Mouse (Mus musculus): ENCODE results near the gene Ccdc86.

The Ccdc86 gene

DNA sequence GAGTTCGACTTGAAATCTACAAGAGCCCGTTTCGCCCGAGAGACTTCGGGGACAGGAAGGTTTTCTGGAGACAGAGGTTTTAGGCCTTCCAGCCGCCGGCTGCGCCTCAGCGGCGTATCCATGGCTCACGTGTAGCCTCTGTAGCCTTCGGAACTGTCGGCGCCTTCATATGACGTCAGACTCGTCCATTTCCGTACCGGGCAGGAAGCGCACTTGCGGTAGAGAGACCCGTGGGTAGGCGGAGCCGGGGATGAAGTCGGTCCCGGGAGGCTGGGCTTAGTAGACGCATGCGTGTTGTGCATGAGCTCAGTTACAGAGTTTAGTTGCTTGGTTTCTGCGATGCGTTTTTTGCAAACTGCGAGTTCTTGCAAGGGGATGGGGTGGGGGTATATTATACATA, at the start of gene Ccdc86:
Gene Ccdc86, minus strand, starts transcription at position 155 of the 400 bp plus-strand sequence.
- in situ Hi-C loops (cut with MboI; ENCODE audit: low sequenced_read_pairs), result no loop called here

DNA sequence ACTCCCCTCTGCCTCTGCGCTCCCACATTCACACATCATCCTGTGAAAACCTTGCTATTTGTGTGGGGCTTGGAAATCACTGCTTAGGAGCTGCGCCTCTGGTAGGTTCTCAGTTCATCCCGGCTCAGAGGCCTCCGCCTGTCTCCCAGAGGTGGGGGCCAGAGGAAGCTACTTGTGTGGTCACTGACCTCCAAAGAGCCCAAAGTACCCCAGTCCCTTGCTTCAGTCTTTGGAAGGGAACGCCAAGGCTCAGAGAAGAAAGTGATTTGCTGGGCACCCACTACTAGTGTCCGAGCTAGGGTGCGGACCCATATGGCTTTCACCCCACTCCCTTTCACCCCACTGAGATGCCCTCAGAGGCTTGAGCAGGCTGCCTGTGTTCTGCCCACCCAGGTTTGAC, 44.1 kb upstream of the Ccdc86 start, which contains the start of gene Ms4a15:
Gene Ms4a15, minus strand, starts transcription at position 101 of the 400 bp plus-strand sequence.
- in situ Hi-C loops (cut with MboI; ENCODE audit: low sequenced_read_pairs), result no loop called here

GRCm38 (mm10) chr19:10991911-10992310, 42.8 kb upstream of the Ccdc86 start:
- in situ Hi-C loops (cut with MboI; ENCODE audit: low sequenced_read_pairs), result no loop called here

GRCm38 (mm10) chr19:10990751-10991150, 41.7 kb upstream of the Ccdc86 start:
- in situ Hi-C loops (cut with MboI; ENCODE audit: low sequenced_read_pairs), result no loop called here

- in situ Hi-C loops (cut with MboI; ENCODE audit: low sequenced_read_pairs), result no loop called here
Observed at GRCm38 (mm10) chr19:10988563-10988962, 39.5 kb upstream of the Ccdc86 start.

DNA sequence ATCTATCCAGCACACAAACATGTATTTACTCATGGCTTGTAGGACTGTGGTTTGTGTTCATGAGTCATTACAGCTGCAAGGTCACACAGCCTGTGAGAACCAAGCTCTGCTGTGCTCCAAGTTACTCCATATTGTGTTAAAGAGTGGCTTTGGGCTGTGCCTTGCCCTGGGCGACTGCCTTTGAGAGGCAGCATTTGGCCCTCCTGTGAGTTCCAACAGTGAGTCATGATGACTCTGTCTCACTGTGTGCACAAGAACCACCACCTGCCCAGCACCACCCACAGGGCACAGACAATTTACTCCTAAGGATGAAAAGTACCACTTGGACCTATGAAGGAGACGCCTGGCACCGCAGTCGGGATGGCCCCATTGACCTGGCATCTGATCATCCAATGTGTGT, 36.8 kb upstream of the Ccdc86 start:
- in situ Hi-C loops (cut with MboI; ENCODE audit: low sequenced_read_pairs), result no loop called here

GRCm38 (mm10) chr19:10984551-10984950, 35.5 kb upstream of the Ccdc86 start:
- in situ Hi-C loops (cut with MboI; ENCODE audit: low sequenced_read_pairs), result no loop called here

- in situ Hi-C loops (cut with MboI; ENCODE audit: low sequenced_read_pairs), result no loop called here
Observed at GRCm38 (mm10) chr19:10983146-10983545, 34.1 kb upstream of the Ccdc86 start.

DNA sequence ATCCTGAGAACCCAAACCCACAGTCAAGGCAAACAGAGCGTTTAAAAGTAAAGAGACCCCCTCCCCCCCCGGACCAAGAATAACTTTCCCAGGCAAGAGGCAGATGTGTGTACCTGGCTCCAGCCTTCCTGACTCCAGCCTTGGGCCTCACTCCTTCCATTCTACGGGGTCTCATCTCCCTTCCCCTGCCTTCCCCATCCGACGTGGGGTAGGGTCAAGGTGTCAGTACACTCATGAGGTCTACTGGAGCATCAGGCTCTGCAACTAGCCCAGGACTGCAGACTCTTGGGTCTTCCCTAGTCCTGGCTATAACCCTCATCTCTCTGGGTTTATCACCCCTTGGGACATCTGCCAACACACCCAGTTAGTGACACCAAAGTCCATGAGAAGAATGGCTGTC, 31.1 kb upstream of the Ccdc86 start:
- in situ Hi-C loops (cut with MboI; ENCODE audit: low sequenced_read_pairs), result no loop called here

- in situ Hi-C loops (cut with MboI; ENCODE audit: low sequenced_read_pairs), result no loop called here
Observed at GRCm38 (mm10) chr19:10979184-10980168, 30.4 kb upstream of the Ccdc86 start.

DNA sequence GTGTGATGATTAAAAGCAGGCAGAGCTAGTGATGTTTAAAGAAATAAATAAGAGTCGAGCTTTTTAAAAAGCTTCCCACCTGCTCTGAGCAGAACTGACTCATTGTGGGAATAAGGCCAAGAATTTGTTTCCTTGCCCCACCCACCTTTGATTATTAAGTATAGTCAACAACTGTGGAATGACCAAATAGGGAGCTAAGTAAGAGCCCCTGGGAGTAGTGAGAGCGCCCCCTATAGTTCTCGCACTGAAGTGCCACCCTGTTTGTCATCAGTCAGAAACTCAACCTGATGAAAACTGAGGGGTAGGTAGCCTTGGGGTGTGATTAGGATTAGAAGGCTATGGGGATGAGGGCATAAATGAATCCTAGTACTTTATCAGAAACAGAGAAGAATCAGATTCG, 27.3 kb upstream of the Ccdc86 start:
- in situ Hi-C loops (cut with MboI; ENCODE audit: low sequenced_read_pairs), result no loop called here

GRCm38 (mm10) chr19:10975187-10975586, 26.1 kb upstream of the Ccdc86 start:
- in situ Hi-C loops (cut with MboI; ENCODE audit: low sequenced_read_pairs), result no loop called here

DNA sequence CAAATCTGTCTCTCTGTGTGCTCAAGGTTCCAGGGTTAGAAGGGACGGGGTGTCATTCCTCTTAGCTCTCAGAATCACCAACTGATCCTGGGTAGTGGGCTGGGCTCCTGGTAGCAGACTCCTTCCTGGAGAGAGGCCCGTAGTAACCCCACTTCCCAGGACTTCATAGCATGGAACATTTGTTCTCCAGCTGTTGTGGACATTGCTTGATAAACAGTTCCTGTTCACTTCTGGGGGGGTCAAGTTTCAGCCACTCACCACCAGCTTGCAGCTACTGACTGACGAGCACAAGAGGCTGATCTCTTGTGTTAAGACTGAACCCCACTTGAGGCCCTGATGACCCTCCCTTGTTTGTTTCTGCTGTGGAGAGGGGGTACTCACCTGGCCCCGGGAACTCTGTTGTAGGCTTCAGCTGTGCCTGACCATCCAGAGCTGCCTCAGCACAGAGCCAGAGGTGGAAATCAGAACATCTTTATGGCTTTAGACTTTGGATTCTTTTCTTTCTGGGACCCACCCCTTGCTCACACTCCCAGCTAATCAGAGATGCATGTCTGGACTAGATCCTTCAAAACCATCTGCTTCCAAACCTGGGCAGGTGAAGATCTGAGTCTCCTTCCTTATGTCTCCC, 25.3 kb upstream of the Ccdc86 start, which contains the start of gene Ms4a10:
Gene Ms4a10, minus strand, starts transcription at position 433 of the 628 bp plus-strand sequence.
- in situ Hi-C loops (cut with MboI; ENCODE audit: low sequenced_read_pairs), result no loop called here

- in situ Hi-C loops (cut with MboI; ENCODE audit: low sequenced_read_pairs), result no loop called here
Observed at GRCm38 (mm10) chr19:10973187-10973586, 24.1 kb upstream of the Ccdc86 start.

DNA sequence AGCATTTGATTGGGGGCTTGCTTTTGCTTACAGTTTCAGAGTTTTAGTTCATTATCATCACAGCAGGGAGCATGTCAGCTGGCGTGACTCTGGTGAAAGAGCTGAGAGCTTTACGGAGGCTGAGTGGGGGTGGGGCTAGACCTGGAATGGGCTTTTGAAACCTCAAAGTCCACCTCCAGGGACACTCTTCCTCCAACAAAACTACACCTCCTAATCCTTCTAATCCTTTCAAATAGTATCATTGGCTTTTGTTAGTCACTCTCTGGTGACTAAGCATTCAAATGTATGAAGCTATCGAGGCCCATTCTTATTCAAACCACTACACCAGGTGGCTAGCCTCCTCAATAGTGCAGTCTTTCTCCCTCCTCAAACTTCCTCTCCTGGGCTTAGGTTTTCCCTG, 23.6 kb upstream of the Ccdc86 start:
- in situ Hi-C loops (cut with MboI; ENCODE audit: low sequenced_read_pairs), result no loop called here

DNA sequence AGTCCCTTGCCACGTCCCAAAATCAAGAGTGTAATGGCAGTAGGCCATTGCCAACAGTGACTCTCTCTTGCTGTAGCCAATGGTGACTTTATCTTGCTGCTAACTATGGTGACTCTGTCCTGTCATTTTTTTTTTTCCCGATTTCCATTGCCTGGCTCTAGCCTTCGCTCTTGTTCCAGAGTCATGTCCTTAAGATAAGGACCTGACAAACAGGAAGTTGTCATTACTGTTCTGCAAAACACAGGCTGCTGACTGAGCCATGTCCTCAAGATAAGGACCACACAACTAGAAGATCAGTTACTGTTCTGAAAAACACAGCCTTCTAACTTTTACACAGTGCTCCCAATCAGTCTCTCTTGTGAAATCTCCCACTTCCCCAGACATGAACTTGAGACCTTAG, 21.4 kb upstream of the Ccdc86 start:
- in situ Hi-C loops (cut with MboI; ENCODE audit: low sequenced_read_pairs), result no loop called here

DNA sequence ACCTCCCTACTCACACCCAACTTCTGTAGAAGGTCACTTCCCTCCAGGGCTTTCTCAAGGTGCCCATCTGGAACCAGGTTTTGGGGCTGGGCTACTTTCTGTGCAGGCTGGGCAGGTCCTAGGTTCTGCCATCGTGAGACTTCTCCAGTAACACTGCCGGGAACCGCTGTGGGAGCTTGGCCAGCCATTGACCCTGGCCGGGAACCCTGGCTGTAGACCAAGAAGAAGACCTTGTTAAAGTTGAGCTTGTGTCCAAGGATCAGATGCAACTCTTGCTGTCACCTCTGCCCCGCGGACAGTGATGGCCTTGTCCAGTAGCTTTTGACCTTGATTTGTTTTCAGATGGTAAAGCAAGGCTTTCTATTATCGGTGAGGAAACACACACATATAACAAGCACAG, 19.5 kb upstream of the Ccdc86 start:
- in situ Hi-C loops (cut with MboI; ENCODE audit: low sequenced_read_pairs), result loop anchor here (10.0 kb wide), 1 partner anchor 304 kb away; no protein-coding TSS in a partner anchor

DNA sequence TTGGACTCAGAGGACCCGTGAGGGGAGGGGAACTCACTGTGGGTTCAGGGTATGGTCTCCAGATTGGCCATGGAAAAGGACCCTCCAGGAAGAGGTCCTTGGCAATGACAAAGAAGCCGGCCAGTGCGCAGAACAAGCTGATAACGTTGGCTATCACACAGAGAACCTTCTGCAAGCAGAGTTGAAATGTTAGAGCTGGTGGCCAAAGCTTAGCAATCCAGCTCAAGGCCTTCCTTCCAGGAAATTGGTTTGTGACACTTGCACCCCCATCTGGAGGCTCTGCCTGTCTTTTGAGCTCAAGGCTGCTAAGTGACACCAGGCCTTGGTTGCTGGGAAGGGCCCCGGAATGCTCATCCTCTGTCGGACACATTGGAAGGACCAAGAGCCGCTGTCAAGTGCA, 16.7 kb upstream of the Ccdc86 start:
- in situ Hi-C loops (cut with MboI; ENCODE audit: low sequenced_read_pairs), result loop anchor here (10.0 kb wide), 1 partner anchor 301 kb away; no protein-coding TSS in a partner anchor

GRCm38 (mm10) chr19:10959978-10960346, 10.9 kb upstream of the Ccdc86 start:
- in situ Hi-C loops (cut with MboI; ENCODE audit: low sequenced_read_pairs), result loop anchor here (10.0 kb wide), 1 partner anchor 295 kb away; no protein-coding TSS in a partner anchor

DNA sequence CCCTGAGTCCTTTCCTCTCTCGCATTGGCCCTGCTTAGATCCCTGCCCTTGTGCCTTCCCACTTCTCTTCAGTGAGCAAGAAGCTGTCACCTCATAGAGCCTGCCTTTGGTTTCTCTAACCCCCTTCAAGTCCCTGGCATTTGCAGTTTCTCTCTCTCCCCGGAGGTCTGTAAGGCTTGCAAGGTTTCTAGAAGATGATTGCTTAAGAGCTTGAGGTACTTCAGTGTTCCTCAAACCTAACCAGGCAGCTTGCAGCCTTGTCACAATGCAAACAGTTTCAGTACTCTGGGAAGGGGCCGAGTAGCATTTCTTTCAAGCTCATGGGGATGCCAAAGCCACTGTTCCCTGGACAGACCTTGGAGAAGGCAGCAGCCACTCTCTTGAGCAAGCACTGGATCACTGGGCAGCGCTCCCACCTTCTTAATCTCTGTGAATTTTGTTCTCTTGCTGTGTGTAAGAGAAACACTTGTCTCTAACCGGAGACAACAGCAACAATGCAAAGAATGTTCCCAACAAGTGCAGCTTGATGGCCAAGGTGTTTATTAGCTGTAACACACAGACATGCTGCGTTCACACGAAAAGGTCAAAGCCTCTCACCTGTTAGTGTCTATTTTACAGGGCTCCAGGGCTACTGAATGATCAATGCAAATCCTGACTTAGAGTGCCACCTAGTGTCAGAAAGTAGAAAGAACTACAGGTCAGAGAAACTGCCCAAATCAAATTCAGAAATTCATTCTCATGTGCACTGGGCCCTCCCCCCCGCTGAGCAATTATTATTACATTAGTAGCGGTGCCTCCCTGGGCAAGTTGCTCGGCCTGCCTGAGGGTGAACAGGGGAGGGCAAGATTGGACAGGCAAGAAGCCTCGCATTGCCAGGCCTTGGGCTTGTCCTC, 10.3 kb upstream of the Ccdc86 start:
- in situ Hi-C loops (cut with MboI; ENCODE audit: low sequenced_read_pairs), result no loop called here
